Mouse (Mus musculus): ENCODE data around the gene Aldh18a1.

GRCm38 (mm10) chr19:40553014-40553789 is 35.1 kb downstream of the Aldh18a1 start:
- TF ChIP-seq USF1 (IDR thresholded peaks at IDR 0.05; ENCODE audit: low read depth) (no peak), CTCF (IDR thresholded peaks at IDR 0.05; ENCODE audit: control insufficient read depth, insufficient read depth, insufficient read length) (no peak), MYOD1 (IDR thresholded peaks at IDR 0.05; ENCODE audit: control insufficient read depth, insufficient read length, low read depth) (no peak), MAX (IDR thresholded peaks at IDR 0.05) (no peak), FOSL1 (IDR thresholded peaks at IDR 0.05; ENCODE audit: insufficient read depth, low read length, poor library complexity, severe bottlenecking) (no peak), MYOG (IDR thresholded peaks at IDR 0.05; ENCODE audit: control insufficient read depth, extremely low read depth, insufficient read length) (no peak)
